Mouse (Mus musculus): Measurements from ENCODE around the gene Slc9a3r2.

Slc9a3r2 gene

DNA sequence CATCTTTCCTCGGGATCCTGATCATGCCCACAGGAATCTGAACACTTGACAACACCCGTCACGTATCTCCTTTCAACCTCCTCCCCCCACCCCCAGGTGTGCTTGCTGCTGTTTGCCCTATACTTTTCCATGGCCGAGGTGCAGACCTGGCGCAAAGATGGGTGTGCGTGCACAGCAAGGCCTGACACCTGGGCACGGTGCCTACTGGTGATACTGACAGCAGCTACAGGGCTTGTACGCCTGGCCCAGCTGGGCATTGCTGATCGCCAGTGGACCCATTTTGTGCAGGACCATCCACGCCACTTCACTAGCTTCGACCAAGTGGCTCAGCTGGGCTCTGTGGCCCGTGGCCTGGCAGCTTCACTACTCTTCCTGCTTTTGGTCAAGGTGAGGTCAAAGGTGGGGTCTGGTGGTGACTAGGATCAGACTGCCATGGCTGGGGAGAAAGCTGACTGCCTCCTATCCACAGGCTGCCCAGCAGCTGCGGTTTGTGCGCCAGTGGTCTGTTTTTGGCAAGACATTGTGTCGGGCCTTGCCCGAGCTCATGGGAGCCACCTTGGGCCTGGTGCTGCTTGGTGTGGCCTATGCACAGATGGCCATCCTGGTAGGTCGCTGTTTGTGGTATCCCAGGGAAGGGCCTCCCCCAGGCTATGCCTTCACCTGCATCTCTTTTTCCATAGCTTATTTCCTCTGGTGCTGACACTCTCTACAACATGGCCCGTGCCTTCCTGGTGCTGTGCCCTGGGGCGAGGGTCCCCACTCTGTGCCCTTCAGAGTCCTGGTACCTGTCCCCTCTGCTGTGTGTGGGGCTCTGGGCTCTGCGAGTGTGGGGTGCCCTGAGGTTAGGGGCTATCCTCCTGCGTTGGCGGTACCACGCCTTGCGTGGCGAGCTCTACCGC lies 55.9 kb downstream of the Slc9a3r2 start:
- in situ Hi-C loops (cut with MboI, MseI) = no loop called here

DNA sequence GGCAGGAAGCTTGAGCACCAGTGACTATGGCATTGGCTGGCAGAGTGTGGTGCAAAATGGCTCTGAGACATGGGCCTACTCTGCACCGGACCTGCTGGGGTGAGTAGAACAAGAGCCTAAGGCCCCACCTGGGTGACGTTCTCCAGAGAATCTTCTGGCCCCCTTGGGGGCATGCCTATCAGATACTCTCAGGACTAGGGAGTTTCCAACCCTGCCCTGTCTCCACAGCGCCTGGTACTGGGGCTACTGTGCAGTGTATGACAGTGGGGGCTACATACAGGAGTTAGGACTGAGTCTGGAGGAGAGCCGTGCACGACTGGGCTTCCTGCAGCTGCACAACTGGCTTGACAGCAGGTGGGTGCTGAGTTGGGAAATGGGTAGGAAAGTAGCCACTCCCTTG lies 56.9 kb downstream of the Slc9a3r2 start:
- in situ Hi-C loops (cut with MboI, MseI) = no loop called here

GRCm38 (mm10) chr17:24591695-24592094 lies 58.4 kb downstream of the Slc9a3r2 start:
- in situ Hi-C loops (cut with MboI, MseI) = no loop called here

- in situ Hi-C loops (cut with MboI, MseI) = no loop called here
These were observed 59.2 kb downstream of the Slc9a3r2 start for GRCm38 (mm10) chr17:24590943-24591342.
